29 mouse cellular contexts compared by ENCODE assay signal in the genomic region with DNA sequence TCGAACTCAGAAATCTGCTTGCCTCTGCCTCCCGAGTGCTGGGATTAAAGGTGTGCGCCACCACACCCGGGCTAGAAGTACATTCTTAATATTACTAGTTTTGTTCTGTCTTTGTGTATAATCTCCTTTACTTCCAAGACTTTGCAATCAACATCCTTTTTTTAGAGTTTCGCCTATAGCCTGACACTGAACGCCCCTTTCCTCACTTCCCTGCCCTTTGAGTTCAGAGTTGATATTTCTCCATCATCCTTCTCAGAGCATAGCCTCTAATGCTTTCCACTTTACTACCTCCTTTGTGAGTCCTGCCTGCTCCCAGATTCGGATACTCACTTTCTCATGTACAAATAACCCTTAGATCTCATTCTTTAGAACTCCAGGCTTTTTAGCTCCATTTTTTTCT.
"Had no signal": no experiment of that assay in that cellular context is flagged by ENCODE, and none has a peak within 500 bp of the region (broad histone marks: within the 10 kb centered on the region; RNA-seq: fewer than 3 reads in every experiment).

No protein-coding gene starts in this region.

- H3K4me3 ChIP-seq: embryonic facial prominence, embryonic 10.5 days; embryonic facial prominence, embryonic 12.5 days; embryonic facial prominence, embryonic 13.5 days; embryonic facial prominence, embryonic 15.5 days; erythroblast, embryonic 14.5 days; forebrain, embryonic 10.5 days; forebrain, embryonic 12.5 days; forebrain, embryonic 13.5 days; forebrain, embryonic 15.5 days; gastrocnemius, adult 2 months; heart, adult 2 months had no signal

- H3K27ac ChIP-seq: embryonic facial prominence, embryonic 10.5 days; embryonic facial prominence, embryonic 12.5 days; embryonic facial prominence, embryonic 13.5 days; embryonic facial prominence, embryonic 15.5 days; forebrain, embryonic 10.5 days; forebrain, embryonic 12.5 days; forebrain, embryonic 13.5 days; forebrain, embryonic 15.5 days; gastrocnemius, adult 2 months; heart, adult 2 months had no signal

- H3K9me3 ChIP-seq: embryonic facial prominence, embryonic 10.5 days; embryonic facial prominence, embryonic 12.5 days; embryonic facial prominence, embryonic 13.5 days; embryonic facial prominence, embryonic 15.5 days; forebrain, embryonic 10.5 days; forebrain, embryonic 12.5 days; forebrain, embryonic 13.5 days; forebrain, embryonic 15.5 days had no signal

- DNase-seq: cerebellum, adult 18-20 months; cerebellum, adult 2 months; cerebellum, adult 8-10 months; cerebellum, adult 9-10 months; cerebellum, adult 9-11 months; cerebellum, postnatal 10 days; cerebellum, postnatal 14 days; cerebellum, postnatal 25 days; cerebellum, postnatal 36 days; embryo, embryonic 11 days; gastrocnemius, adult 2 months; gastrocnemius, postnatal 10 days; gastrocnemius, postnatal 14 days; gastrocnemius, postnatal 25 days; gastrocnemius, postnatal 36 days; heart, adult 11 months; heart, adult 18-20 months; heart, adult 2 months had no signal

- H3K9ac ChIP-seq: embryonic facial prominence, embryonic 12.5 days; embryonic facial prominence, embryonic 13.5 days; embryonic facial prominence, embryonic 15.5 days; forebrain, embryonic 12.5 days; forebrain, embryonic 13.5 days; forebrain, embryonic 15.5 days had no signal

- ATAC-seq: forebrain, embryonic 13.5 days; forebrain, embryonic 14.5 days; forebrain, embryonic 15.5 days; forebrain, embryonic 16.5 days had no signal

- H3K27me3 ChIP-seq: embryonic facial prominence, embryonic 12.5 days; embryonic facial prominence, embryonic 13.5 days; embryonic facial prominence, embryonic 15.5 days; forebrain, embryonic 12.5 days; forebrain, embryonic 13.5 days; forebrain, embryonic 15.5 days had no signal

- H3K4me2 ChIP-seq: embryonic facial prominence, embryonic 12.5 days; embryonic facial prominence, embryonic 13.5 days; embryonic facial prominence, embryonic 15.5 days; forebrain, embryonic 12.5 days; forebrain, embryonic 13.5 days; forebrain, embryonic 15.5 days had no signal
